Mouse (Mus musculus) heart, embryonic 14.5 days (tissue): ENCODE results near the gene Mdm1. TPM values are rescaled to one million over a fixed set of nuclear protein-coding genes. Genes with fewer than 3 reads are reported as not detected.

Source experiments
- polyA plus RNA-seq: library from polyadenylated mRNA; unstranded; fragments of >200 nt; fragmentation: Nextera tagmentation; extraction: Ambion mirVana; gene quantifications from 2 replicates; pipeline ENCODE4 v1.2.1, GENCODE M21; 2014

Mdm1 gene
- polyA plus RNA-seq, 1 experiment from 2014 or later: 12.0 TPM

Other genes starting within 250 kb of the Mdm1 start
- not detected in 2 replicates for gene Il22, start 63.1 kb downstream of the Mdm1 start, polyA plus RNA-seq
- not detected in 2 replicates for gene Gm32717, start 99.0 kb downstream of the Mdm1 start, polyA plus RNA-seq
- gene Gm32802, start 116.9 kb downstream of the Mdm1 start, polyA plus RNA-seq: not detected in 2 replicates
- gene Iltifb, start 153.2 kb downstream of the Mdm1 start, polyA plus RNA-seq: not detected in 2 replicates
- gene Gm9040, start 185.2 kb downstream of the Mdm1 start, polyA plus RNA-seq: not detected in 2 replicates
- not detected in 2 replicates for gene Gm9044, start 190.6 kb downstream of the Mdm1 start, polyA plus RNA-seq
- gene Gm9045, start 196.0 kb downstream of the Mdm1 start, polyA plus RNA-seq: not detected in 2 replicates
- not detected in 2 replicates for gene Gm9046, start 201.4 kb downstream of the Mdm1 start, polyA plus RNA-seq
- gene Gm9048, start 206.9 kb downstream of the Mdm1 start, polyA plus RNA-seq: not detected in 2 replicates
- gene Gm9049, start 212.3 kb downstream of the Mdm1 start, polyA plus RNA-seq: not detected in 2 replicates